Mouse (Mus musculus): Measurements from ENCODE around the gene Pdk4. TPM values are rescaled to one million over a fixed set of nuclear protein-coding genes. Genes with fewer than 3 reads are reported as not detected.

The Pdk4 gene
- polyA plus RNA-seq, 1 experiment from 2014 or later = 1.1 TPM

DNA sequence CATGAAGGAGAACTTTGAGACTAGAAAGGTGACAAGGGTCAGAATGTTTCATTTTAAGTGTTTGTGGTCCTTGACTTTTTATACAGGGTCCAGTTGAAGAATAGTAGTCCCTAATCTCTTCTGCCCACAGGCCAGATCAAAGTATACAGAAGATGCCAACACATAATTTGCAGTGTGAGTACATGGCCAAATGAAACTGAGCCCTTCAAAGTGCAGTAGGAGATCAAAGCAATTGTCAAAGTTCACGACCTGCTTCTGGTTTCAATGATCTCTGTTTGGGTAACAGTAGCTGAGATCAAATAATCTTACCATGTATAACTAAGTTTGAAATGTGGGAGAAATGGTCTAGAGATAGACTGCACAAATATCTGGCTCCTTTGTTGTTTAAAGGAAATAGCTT is 22.1 kb downstream of the Pdk4 start:
- TF ChIP-seq CTCF (IDR thresholded peaks at IDR 0.05; ENCODE audit: low read depth) = no peak
- WGBS = 32% methylated on average over 1 of the region's 1 CpGs
- H3K4me3 ChIP-seq (ENCODE audit: low read depth, low read length) = no peak overlapping the region
- no peaks in the 10 kb centered on the region for H3K9me3 ChIP-seq (ENCODE audit: low read depth, low read length)
- no peaks in the 10 kb centered on the region for H3K36me3 ChIP-seq (ENCODE audit: insufficient read depth)
- no peaks in the 10 kb centered on the region for H3K27me3 ChIP-seq (ENCODE audit: insufficient read depth, low read length)
- ATAC-seq (ENCODE audit: insufficient read depth) (no peak), DNase-seq (no peak)
- no peak overlapping the region for H3K27ac ChIP-seq (ENCODE audit: low read depth)
- no peaks in the 10 kb centered on the region for H3K4me1 ChIP-seq (ENCODE audit: insufficient read depth)
- H3K4me2 ChIP-seq = no peak overlapping the region
- H3K9ac ChIP-seq = no peak overlapping the region

DNA sequence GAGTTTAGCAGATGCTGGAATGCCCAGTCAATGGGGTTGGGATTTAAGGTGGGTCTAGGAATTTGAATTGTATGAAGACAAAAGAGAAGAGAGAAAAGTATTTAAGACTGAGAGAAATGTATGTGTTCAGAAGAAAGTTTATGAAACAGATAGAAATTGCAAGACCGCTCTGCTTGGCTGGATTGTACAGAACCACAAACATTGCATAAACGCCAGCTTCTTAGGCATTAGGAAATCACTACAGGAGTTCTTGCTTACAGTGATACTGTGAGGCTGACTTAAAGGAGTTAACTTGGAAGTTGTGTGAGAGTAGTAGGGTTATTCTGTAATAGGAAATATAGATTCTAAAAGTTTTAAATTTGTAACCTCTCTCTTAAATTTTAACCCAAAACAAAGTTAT is 23.4 kb downstream of the Pdk4 start:
- DNase-seq = no peak

DNA sequence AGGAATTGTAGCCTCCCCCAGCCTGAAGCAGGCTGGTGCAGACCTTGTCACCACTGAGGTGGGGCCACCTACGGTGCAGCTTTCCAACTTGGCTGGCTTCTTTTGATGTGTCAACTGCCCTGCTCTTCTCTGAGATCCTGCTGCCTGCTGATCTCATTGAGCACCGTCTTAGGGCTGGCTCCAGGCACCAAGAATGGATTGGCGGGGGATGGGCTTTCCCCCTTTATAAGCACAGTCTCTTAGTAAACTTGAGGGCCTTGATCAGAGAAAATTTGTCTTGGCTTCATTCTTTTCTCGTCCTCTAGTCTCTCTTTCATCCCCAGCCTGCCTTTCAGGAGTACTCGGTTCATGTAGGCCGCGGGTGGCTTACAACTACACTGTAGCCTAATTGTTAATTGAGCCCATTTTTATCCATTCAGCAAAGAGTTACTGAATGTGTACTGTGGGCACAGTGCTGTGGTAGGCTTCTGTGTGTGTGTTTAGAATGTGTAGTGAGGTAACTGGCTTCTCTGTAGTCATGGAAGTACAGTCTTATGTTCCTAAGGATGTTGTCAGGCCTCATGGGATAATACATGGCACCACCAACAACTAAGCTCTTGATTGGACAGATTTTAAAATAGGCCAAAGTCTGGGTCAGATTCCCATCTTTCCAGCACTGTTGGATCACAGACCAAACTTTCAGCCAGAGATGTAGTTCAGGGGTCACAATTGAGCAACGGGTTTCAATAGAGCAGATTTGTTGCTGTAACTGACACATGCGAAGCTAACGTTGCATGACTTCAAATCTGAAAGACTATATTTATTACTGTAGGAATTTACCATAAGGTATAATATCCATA is 25.4 kb downstream of the Pdk4 start:
- DNase-seq (no peak), ATAC-seq (ENCODE audit: insufficient read depth) (no peak)
- no peak overlapping the region for H3K27ac ChIP-seq (ENCODE audit: low read depth)
- H3K27me3 ChIP-seq (ENCODE audit: insufficient read depth, low read length) = no peaks in the 10 kb centered on the region
- no peaks in the 10 kb centered on the region for H3K9me3 ChIP-seq (ENCODE audit: low read depth, low read length)
- no peak overlapping the region for H3K4me2 ChIP-seq
- no peaks in the 10 kb centered on the region for H3K4me1 ChIP-seq (ENCODE audit: insufficient read depth)
- 80% methylated on average over 10 of the region's 10 CpGs for WGBS
- no peaks in the 10 kb centered on the region for H3K36me3 ChIP-seq (ENCODE audit: insufficient read depth)
- no peak overlapping the region for H3K4me3 ChIP-seq (ENCODE audit: low read depth, low read length)
- no peak overlapping the region for H3K9ac ChIP-seq
- no peak for TF ChIP-seq CTCF (IDR thresholded peaks at IDR 0.05; ENCODE audit: low read depth)

More for the DNA sequence above, 23.4 kb downstream of the Pdk4 start:
- H3K4me1 ChIP-seq (ENCODE audit: insufficient read depth) = no peaks in the 10 kb centered on the region
- no peaks in the 10 kb centered on the region for H3K27me3 ChIP-seq (ENCODE audit: insufficient read depth, low read length)
- no peak overlapping the region for H3K9ac ChIP-seq
- WGBS = 89% methylated on average over 2 of the region's 2 CpGs
- H3K36me3 ChIP-seq (ENCODE audit: insufficient read depth) = no peaks in the 10 kb centered on the region
- H3K27ac ChIP-seq (ENCODE audit: low read depth) = no peak overlapping the region
- H3K4me3 ChIP-seq (ENCODE audit: low read depth, low read length) = no peak overlapping the region
- TF ChIP-seq CTCF (IDR thresholded peaks at IDR 0.05; ENCODE audit: low read depth) = no peak
- no peak for ATAC-seq (ENCODE audit: insufficient read depth)
- H3K4me2 ChIP-seq = no peak overlapping the region
- no peaks in the 10 kb centered on the region for H3K9me3 ChIP-seq (ENCODE audit: low read depth, low read length)

DNA sequence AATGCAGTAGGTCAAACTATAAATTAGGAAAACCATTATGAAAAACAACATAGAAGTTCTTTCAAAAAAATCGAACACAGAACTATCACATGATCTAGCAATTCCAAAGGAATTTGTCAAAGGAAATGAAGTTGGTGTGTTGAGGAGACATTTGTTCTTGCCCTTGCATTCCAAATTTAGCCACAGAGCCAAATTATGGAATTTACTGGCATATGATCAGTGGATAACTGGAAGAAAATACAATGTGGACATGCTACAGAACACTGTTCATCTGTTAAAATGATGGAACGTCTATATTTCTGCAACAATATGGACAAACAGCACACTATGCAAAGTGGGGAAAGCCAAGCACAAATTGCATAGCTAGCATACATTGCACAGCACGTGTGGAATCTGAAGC is 40.3 kb downstream of the Pdk4 start:
- ATAC-seq (ENCODE audit: insufficient read depth) (no peak), DNase-seq (no peak)
- H3K4me2 ChIP-seq = no peak overlapping the region
- no peak overlapping the region for H3K9ac ChIP-seq
- no peaks in the 10 kb centered on the region for H3K27me3 ChIP-seq (ENCODE audit: insufficient read depth, low read length)
- 76% methylated on average over 3 of the region's 3 CpGs for WGBS
- no peak overlapping the region for H3K27ac ChIP-seq (ENCODE audit: low read depth)
- TF ChIP-seq CTCF (IDR thresholded peaks at IDR 0.05; ENCODE audit: low read depth) = no peak
- no peak overlapping the region for H3K4me3 ChIP-seq (ENCODE audit: low read depth, low read length)
- no peaks in the 10 kb centered on the region for H3K36me3 ChIP-seq (ENCODE audit: insufficient read depth)
- H3K4me1 ChIP-seq (ENCODE audit: insufficient read depth) = no peaks in the 10 kb centered on the region
- H3K9me3 ChIP-seq (ENCODE audit: low read depth, low read length) = no peaks in the 10 kb centered on the region

DNA sequence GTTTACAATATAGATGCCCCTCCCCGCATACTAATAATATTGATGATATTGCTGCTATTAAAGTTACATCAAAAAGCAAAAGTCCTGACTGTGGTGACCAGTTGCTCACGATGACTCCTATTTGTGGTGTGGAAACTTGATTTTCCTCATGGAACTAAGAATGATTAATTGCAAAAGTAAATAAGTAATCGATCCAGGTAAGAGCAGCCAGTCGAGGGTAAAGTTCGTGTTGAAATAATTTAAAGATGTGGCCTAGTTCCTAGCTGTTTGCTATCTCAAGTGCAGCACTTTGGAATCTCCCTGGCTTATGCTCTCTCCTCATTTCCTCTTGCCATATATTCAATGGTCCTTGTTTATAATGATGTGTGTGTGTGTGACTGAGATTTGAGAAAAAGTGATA is 46.2 kb downstream of the Pdk4 start:
- ATAC-seq (ENCODE audit: insufficient read depth) (no peak), DNase-seq (no peak)
- no peak overlapping the region for H3K4me3 ChIP-seq (ENCODE audit: low read depth, low read length)
- H3K9me3 ChIP-seq (ENCODE audit: low read depth, low read length) = no peaks in the 10 kb centered on the region
- no peaks in the 10 kb centered on the region for H3K27me3 ChIP-seq (ENCODE audit: insufficient read depth, low read length)
- H3K4me1 ChIP-seq (ENCODE audit: insufficient read depth) = no peaks in the 10 kb centered on the region
- no peak for TF ChIP-seq CTCF (IDR thresholded peaks at IDR 0.05; ENCODE audit: low read depth)
- no peak overlapping the region for H3K27ac ChIP-seq (ENCODE audit: low read depth)
- H3K9ac ChIP-seq = no peak overlapping the region
- H3K36me3 ChIP-seq (ENCODE audit: insufficient read depth) = no peaks in the 10 kb centered on the region
- no peak overlapping the region for H3K4me2 ChIP-seq
- 70% methylated on average over 5 of the region's 5 CpGs for WGBS

DNA sequence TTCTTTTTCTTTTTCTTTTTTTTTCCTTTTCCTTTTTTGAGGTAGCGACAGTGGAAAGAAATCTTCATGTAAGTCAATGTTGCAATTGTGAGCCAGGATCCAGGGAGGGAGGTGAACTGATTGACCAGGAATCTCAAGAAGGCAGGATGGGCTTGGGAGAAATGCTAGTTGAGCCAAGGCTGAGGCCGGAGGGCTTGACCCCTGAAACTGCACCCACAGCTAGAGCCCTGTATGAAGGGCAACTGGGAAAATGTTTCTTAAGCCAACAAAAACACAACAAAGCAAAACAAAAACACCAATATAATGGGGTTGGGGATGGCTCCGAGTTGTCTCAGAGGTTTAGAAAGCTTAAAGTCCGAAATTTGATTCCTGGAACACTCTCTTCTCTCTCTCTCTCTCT is 47.7 kb downstream of the Pdk4 start:
- no peaks in the 10 kb centered on the region for H3K27me3 ChIP-seq (ENCODE audit: insufficient read depth, low read length)
- no peak for DNase-seq
- H3K9me3 ChIP-seq (ENCODE audit: low read depth, low read length) = no peaks in the 10 kb centered on the region
- ATAC-seq (ENCODE audit: insufficient read depth) = no peak
- H3K9ac ChIP-seq = no peak overlapping the region
- no peaks in the 10 kb centered on the region for H3K4me1 ChIP-seq (ENCODE audit: insufficient read depth)
- no peak overlapping the region for H3K4me2 ChIP-seq
- no peaks in the 10 kb centered on the region for H3K36me3 ChIP-seq (ENCODE audit: insufficient read depth)
- whole genome bisulfite sequencing = 47% methylated on average over 4 of the region's 4 CpGs
- no peak overlapping the region for H3K27ac ChIP-seq (ENCODE audit: low read depth)
- no peak for TF ChIP-seq CTCF (IDR thresholded peaks at IDR 0.05; ENCODE audit: low read depth)
- H3K4me3 ChIP-seq (ENCODE audit: low read depth, low read length) = no peak overlapping the region

DNA sequence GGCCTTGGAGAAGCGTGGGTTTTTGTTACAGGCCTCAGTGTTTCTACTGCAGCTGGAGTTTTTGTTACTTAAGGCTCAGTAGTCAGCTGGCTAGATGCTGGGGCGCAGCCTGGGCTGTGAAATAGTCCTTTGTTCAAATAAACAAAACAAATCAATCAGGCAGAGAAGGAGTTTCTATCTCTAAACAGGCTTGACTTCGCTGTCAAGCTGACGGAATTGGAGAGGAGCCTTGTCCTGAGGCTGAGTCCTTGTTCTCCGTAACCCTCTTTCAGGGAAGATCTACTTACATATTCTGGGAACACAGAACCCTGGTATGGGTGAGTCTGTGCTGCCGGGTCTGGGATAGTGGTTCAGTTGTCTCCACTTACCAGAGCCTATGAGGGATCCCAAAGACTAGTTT is 48.6 kb downstream of the Pdk4 start:
- TF ChIP-seq CTCF (IDR thresholded peaks at IDR 0.05; ENCODE audit: low read depth) = no peak
- no peak overlapping the region for H3K4me3 ChIP-seq (ENCODE audit: low read depth, low read length)
- ATAC-seq (ENCODE audit: insufficient read depth) (no peak), DNase-seq (no peak)
- H3K9ac ChIP-seq = no peak overlapping the region
- H3K4me2 ChIP-seq = no peak overlapping the region
- H3K27ac ChIP-seq (ENCODE audit: low read depth) = no peak overlapping the region
- WGBS = 58% methylated on average over 6 of the region's 6 CpGs
- no peaks in the 10 kb centered on the region for H3K9me3 ChIP-seq (ENCODE audit: low read depth, low read length)
- no peaks in the 10 kb centered on the region for H3K4me1 ChIP-seq (ENCODE audit: insufficient read depth)
- H3K36me3 ChIP-seq (ENCODE audit: insufficient read depth) = no peaks in the 10 kb centered on the region
- H3K27me3 ChIP-seq (ENCODE audit: insufficient read depth, low read length) = no peaks in the 10 kb centered on the region

Data from lung, embryonic 14.5 days (tissue).